Mouse (Mus musculus): ENCODE data around the gene Pepd. TPM values are rescaled to one million over a fixed set of nuclear protein-coding genes. Genes with fewer than 3 reads are reported as not detected.

Gene Pepd
- polyA plus RNA-seq, 1 experiment from 2014 or later = 150 TPM

DNA sequence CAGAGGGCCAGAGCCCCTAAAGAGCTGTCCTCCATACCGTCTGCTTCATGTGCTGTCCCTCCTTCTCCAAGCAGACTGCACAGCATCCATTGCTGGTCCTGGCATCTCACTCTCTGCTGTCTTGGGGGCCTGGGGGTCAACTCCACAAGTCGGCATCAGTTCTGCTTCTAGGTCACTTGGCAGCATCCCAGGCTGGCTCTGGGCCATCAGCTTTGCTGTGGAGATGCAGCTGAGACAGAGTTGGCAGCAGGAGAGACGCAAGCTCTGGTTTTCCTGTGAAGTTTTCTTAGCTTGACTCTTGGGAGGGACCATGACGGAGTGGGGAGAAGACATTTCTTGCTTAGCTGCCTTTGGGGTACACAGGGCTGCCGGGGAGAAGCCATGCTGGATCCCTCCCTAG lies 13.0 kb downstream of the Pepd start:
- no peak for DNase-seq (ENCODE audit: low spot score)
- no peak for ATAC-seq (replicated peaks; ENCODE audit: low FRiP score, low read depth)

DNA sequence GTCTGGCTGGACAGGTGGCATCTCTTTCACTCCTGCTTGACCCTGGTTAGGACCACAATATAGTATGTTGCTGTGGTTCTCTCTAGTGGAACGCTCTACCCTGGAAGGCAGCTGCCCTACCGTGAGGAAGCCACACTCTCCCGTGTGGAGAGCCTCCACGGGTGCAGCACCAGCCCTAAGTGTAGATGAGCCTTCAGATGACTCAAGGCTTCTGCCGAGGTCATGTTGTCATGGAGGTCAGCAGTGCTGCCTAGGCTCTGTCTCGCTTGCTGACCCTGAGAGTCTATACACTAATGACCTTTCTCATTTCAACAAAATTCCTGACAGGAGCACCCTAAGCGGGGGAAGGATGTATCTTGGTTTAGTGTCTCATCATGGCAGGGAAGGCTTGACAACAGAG lies 13.8 kb downstream of the Pepd start:
- 87% methylated on average over 7 of the region's 7 CpGs for WGBS
- Histone ChIP-seq H3K4me2 (ENCODE audit: low read length) (no peak overlapping the region), H3K9me3 (replicated peaks; ENCODE audit: low read length) (no peaks in the 10 kb centered on the region), H3K9ac (ENCODE audit: low read depth, low read length) (no peak overlapping the region), H3K27ac (no peak overlapping the region), H3K36me3 (ENCODE audit: insufficient read depth, low read length) (peaks cover 20% of the 10 kb centered on the region), H3K4me1 (replicated peaks; ENCODE audit: insufficient read depth, low read length) (peaks cover 14% of the 10 kb centered on the region; the same call in 1 of the 2 replicates), H3K4me3 (replicated peaks; ENCODE audit: low read depth, low read length) (no peak overlapping the region), H3K27me3 (ENCODE audit: insufficient read depth, low read length) (no peaks in the 10 kb centered on the region)
- DNase-seq (ENCODE audit: low spot score) (no peak), ATAC-seq (replicated peaks; ENCODE audit: low FRiP score, low read depth) (no peak)
- TF ChIP-seq CTCF (IDR thresholded peaks at IDR 0.05; ENCODE audit: low read depth) = no peak

More for the DNA sequence above, 13.0 kb downstream of the Pepd start:
- Histone ChIP-seq H3K27me3 (ENCODE audit: insufficient read depth, low read length) (no peaks in the 10 kb centered on the region), H3K9me3 (replicated peaks; ENCODE audit: low read length) (no peaks in the 10 kb centered on the region), H3K9ac (ENCODE audit: low read depth, low read length) (no peak overlapping the region), H3K36me3 (ENCODE audit: insufficient read depth, low read length) (peaks cover 20% of the 10 kb centered on the region), H3K4me3 (replicated peaks; ENCODE audit: low read depth, low read length) (no peak overlapping the region), H3K27ac (no peak overlapping the region), H3K4me1 (replicated peaks; ENCODE audit: insufficient read depth, low read length) (peaks cover 8% of the 10 kb centered on the region; the same call in 1 of the 2 replicates), H3K4me2 (ENCODE audit: low read length) (no peak overlapping the region)
- WGBS = 75% methylated on average over 5 of the region's 5 CpGs
- TF ChIP-seq CTCF (IDR thresholded peaks at IDR 0.05; ENCODE audit: low read depth) = no peak

DNA sequence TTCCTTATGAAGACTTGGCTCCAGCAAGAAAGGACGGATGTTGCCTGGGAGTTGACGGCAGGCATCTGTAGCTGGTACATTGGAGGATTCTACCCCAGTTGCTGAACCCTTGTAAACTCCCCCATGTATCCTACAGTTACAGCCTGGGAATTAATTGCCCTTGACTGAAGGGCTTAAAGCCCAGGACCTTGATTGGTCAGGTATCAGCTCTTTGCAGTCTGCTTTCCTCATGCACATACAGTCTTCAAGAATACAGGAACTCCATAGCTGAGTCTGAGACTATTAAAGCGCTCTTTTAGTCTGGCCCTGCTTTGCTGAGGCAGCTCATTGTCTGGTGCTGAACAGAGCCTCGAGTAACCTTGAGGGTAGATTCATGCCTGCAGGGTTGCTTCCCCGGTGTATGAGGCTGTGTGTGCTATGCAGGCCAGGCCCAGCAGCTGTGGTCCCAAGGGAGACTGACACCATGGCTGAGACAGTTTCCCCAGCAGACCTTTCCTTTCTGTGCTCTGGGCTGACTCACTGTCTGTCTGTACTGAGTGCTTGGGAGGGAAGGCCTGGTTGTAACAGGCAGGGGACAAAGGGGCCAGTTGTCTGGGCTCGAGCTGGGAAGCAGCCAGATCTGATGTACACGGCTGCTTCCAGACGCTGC lies 17.6 kb downstream of the Pepd start:
- ATAC-seq (replicated peaks; ENCODE audit: low FRiP score, low read depth) (peak; percentile 46), DNase-seq (ENCODE audit: low spot score) (peak; percentile 68)
- TF ChIP-seq CTCF (IDR thresholded peaks at IDR 0.05; ENCODE audit: low read depth) = no peak
- no peak overlapping the region for H3K9ac ChIP-seq (ENCODE audit: low read depth, low read length)
- H3K27ac ChIP-seq = peak overlapping the region; percentile 42
- no peaks in the 10 kb centered on the region for H3K9me3 ChIP-seq (replicated peaks; ENCODE audit: low read length)
- peaks cover 15% of the 10 kb centered on the region; the same call in 1 of the 2 replicates for H3K4me1 ChIP-seq (replicated peaks; ENCODE audit: insufficient read depth, low read length)
- peaks cover 21% of the 10 kb centered on the region for H3K36me3 ChIP-seq (ENCODE audit: insufficient read depth, low read length)
- H3K27me3 ChIP-seq (ENCODE audit: insufficient read depth, low read length) = no peaks in the 10 kb centered on the region
- H3K4me3 ChIP-seq (replicated peaks; ENCODE audit: low read depth, low read length) = no peak overlapping the region
- H3K4me2 ChIP-seq (ENCODE audit: low read length) = no peak overlapping the region
- WGBS = 35% methylated on average over 8 of the region's 8 CpGs

DNA sequence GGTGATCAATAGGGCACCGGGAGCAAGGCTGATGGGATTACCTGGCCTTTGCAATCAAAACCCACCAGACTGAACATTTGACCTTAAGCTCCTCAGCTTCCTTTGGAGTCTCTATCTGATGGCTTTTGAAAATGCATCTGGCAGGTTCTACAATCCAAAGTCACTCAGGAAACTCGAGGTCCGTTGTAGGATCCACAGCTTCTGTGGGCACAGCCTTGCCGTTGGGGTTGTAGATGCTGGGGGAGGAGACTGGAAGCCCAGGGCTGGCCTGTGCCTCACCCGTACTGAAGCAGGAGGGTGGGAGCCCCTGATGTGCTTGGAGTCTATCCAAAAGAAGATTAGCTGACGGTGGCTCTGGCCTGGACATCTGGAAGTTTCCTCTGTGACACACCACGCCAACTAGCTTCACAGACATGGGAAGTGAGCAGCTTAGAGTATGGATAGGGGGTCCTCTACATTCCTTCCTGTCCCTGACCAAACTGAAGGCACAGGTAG lies 18.1 kb downstream of the Pepd start:
- DNase-seq (ENCODE audit: low spot score) (no peak), ATAC-seq (replicated peaks; ENCODE audit: low FRiP score, low read depth) (no peak)
- Histone ChIP-seq H3K36me3 (ENCODE audit: insufficient read depth, low read length) (peaks cover 21% of the 10 kb centered on the region), H3K4me2 (ENCODE audit: low read length) (no peak overlapping the region), H3K9me3 (replicated peaks; ENCODE audit: low read length) (no peaks in the 10 kb centered on the region), H3K4me3 (replicated peaks; ENCODE audit: low read depth, low read length) (no peak overlapping the region), H3K4me1 (replicated peaks; ENCODE audit: insufficient read depth, low read length) (peaks cover 15% of the 10 kb centered on the region; the same call in 1 of the 2 replicates), H3K9ac (ENCODE audit: low read depth, low read length) (no peak overlapping the region), H3K27me3 (ENCODE audit: insufficient read depth, low read length) (no peaks in the 10 kb centered on the region), H3K27ac (peak overlapping the region; percentile 42; the same call in 1 of the 2 replicates)
- no peak for TF ChIP-seq CTCF (IDR thresholded peaks at IDR 0.05; ENCODE audit: low read depth)
- WGBS = 43% methylated on average over 7 of the region's 7 CpGs

DNA sequence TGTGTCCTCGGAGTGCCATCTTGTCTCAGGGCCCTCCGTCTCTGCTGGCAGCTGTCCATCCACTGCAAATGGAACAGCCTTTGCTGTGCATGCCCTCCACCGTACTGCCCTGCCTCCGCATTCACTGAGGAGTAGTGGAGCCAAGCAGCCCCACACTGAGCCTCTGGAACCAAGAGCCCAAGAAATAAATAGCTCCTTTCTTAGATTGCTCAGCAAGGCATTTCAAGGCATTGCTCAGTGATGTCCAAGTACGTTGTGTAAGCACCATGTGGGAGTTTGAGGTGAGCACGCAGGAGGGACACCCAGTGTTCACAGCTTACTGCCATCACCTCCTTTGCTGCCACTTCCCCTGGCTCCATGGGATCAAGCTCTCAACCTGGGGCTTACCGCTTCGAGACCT lies 20.5 kb downstream of the Pepd start:
- Histone ChIP-seq H3K27ac (no peak overlapping the region), H3K36me3 (ENCODE audit: insufficient read depth, low read length) (peaks cover 28% of the 10 kb centered on the region), H3K9me3 (replicated peaks; ENCODE audit: low read length) (no peaks in the 10 kb centered on the region), H3K4me3 (replicated peaks; ENCODE audit: low read depth, low read length) (no peak overlapping the region), H3K27me3 (ENCODE audit: insufficient read depth, low read length) (no peaks in the 10 kb centered on the region), H3K4me2 (ENCODE audit: low read length) (no peak overlapping the region), H3K4me1 (replicated peaks; ENCODE audit: insufficient read depth, low read length) (peaks cover 15% of the 10 kb centered on the region; the same call in 1 of the 2 replicates), H3K9ac (ENCODE audit: low read depth, low read length) (no peak overlapping the region)
- no peak for TF ChIP-seq CTCF (IDR thresholded peaks at IDR 0.05; ENCODE audit: low read depth)
- no peak for ATAC-seq (replicated peaks; ENCODE audit: low FRiP score, low read depth)
- 85% methylated on average over 8 of the region's 8 CpGs for WGBS
- DNase-seq (ENCODE audit: low spot score) = no peak

GRCm38 (mm10) chr7:34933142-34933541 lies 21.0 kb downstream of the Pepd start:
- no peak for TF ChIP-seq CTCF (IDR thresholded peaks at IDR 0.05; ENCODE audit: low read depth)
- Histone ChIP-seq H3K27me3 (ENCODE audit: insufficient read depth, low read length) (no peaks in the 10 kb centered on the region), H3K27ac (no peak overlapping the region), H3K4me1 (replicated peaks; ENCODE audit: insufficient read depth, low read length) (peaks cover 15% of the 10 kb centered on the region; the same call in 1 of the 2 replicates), H3K9me3 (replicated peaks; ENCODE audit: low read length) (no peaks in the 10 kb centered on the region), H3K36me3 (ENCODE audit: insufficient read depth, low read length) (peaks cover 28% of the 10 kb centered on the region), H3K4me3 (replicated peaks; ENCODE audit: low read depth, low read length) (no peak overlapping the region), H3K9ac (ENCODE audit: low read depth, low read length) (no peak overlapping the region), H3K4me2 (ENCODE audit: low read length) (no peak overlapping the region)
- WGBS = 48% methylated on average over 3 of the region's 3 CpGs
- no peak for ATAC-seq (replicated peaks; ENCODE audit: low FRiP score, low read depth)
- no peak for DNase-seq (ENCODE audit: low spot score)
